Comparison of ENCODE assay signal across 26 mouse cellular contexts in genomic region chr3:137217926-137218325, GRCm38 (mm10).
A peak's percentile ranks its signal among the peaks of the same experiment; 100 is the strongest.
DNase-seq lines count a peak whose midpoint lies in the region; ATAC-seq and TF ChIP-seq lines count a peak whose summit lies in the region.
"Had no signal": no experiment of that assay in that cellular context is flagged by ENCODE, and none has a peak within 500 bp of the region (broad histone marks: within the 10 kb centered on the region; RNA-seq: fewer than 3 reads in every experiment).

No protein-coding gene starts in this region.

- no peak overlapping the region for H3K4me3 ChIP-seq in heart, embryonic 13.5 days
- no peak overlapping the region for H3K4me3 ChIP-seq in heart, embryonic 11.5 days (ENCODE audit: low read depth, low read length)
- no peak overlapping the region for H3K4me3 ChIP-seq in intestine, embryonic 16.5 days (ENCODE audit: low read length)
- H3K4me3 ChIP-seq: embryonic facial prominence, embryonic 13.5 days; embryonic facial prominence, embryonic 15.5 days; erythroblast, embryonic 14.5 days; forebrain, embryonic 13.5 days; forebrain, embryonic 15.5 days had no signal

- H3K27me3 ChIP-seq in heart, embryonic 13.5 days (replicated peaks), result no peaks in the 10 kb centered on the region
- H3K27me3 ChIP-seq in heart, embryonic 11.5 days (ENCODE audit: control insufficient read depth, insufficient read depth, low read length), result no peaks in the 10 kb centered on the region
- H3K27me3 ChIP-seq in intestine, embryonic 16.5 days (replicated peaks; ENCODE audit: control insufficient read depth, insufficient read depth, low read length), result no peaks in the 10 kb centered on the region
- H3K27me3 ChIP-seq: CH12.LX; embryonic facial prominence, embryonic 13.5 days; embryonic facial prominence, embryonic 15.5 days; forebrain, embryonic 13.5 days; forebrain, embryonic 15.5 days; Patski had no signal

- H3K9me3 ChIP-seq in heart, embryonic 13.5 days, result no peaks in the 10 kb centered on the region
- H3K9me3 ChIP-seq in heart, embryonic 11.5 days (replicated peaks; ENCODE audit: control insufficient read depth, low read length), result no peaks in the 10 kb centered on the region
- no peaks in the 10 kb centered on the region for H3K9me3 ChIP-seq in intestine, embryonic 16.5 days (ENCODE audit: control insufficient read depth, low read length)
- H3K9me3 ChIP-seq: embryonic facial prominence, embryonic 13.5 days; embryonic facial prominence, embryonic 15.5 days; forebrain, embryonic 13.5 days; forebrain, embryonic 15.5 days; G1E had no signal

- 88% methylated on average over 5 of the region's 5 CpGs for WGBS in heart, embryonic 13.5 days
- WGBS in heart, embryonic 11.5 days (ENCODE audit: insufficient replicate concordance), result 77% methylated on average over 5 of the region's 5 CpGs
- 96% methylated on average over 5 of the region's 5 CpGs for WGBS in intestine, embryonic 16.5 days

- peak; percentile 56 to 68 for DNase-seq in cerebellum, postnatal 14 days
- DNase-seq in 416B (ENCODE audit: low read depth), result peak; percentile 18
- DNase-seq in brain, embryonic 14.5 days (ENCODE audit: low read depth), result peak; percentile 7
- DNase-seq in right cerebral cortex, postnatal 4 days, result no peak
- DNase-seq: adrenal gland, adult 8-10 months; adrenal gland, postnatal 14 days; adrenal gland, postnatal 36 days; B cell, adult 2 months; cerebellum, adult 11-12 months; cerebellum, adult 2 months; cerebellum, adult 9-10 months; forebrain, postnatal 0 days had no signal

- peaks cover 9% of the 10 kb centered on the region for H3K4me1 ChIP-seq in heart, embryonic 13.5 days
- H3K4me1 ChIP-seq in heart, embryonic 11.5 days (ENCODE audit: control insufficient read depth, insufficient read depth, low read length), result no peaks in the 10 kb centered on the region; the same call in 1 of the 2 replicates
- no peaks in the 10 kb centered on the region for H3K4me1 ChIP-seq in intestine, embryonic 16.5 days (ENCODE audit: control insufficient read depth, insufficient read depth, low read length)
- H3K4me1 ChIP-seq: embryonic facial prominence, embryonic 15.5 days; forebrain, embryonic 13.5 days; forebrain, embryonic 15.5 days had no signal

- 0 out of 2 replicates have a peak overlapping the region, but pooled peaks have one; percentile 17 for H3K27ac ChIP-seq in heart, embryonic 13.5 days (replicated peaks)
- H3K27ac ChIP-seq in heart, embryonic 11.5 days (ENCODE audit: low read depth, low read length), result no peak overlapping the region
- no peak overlapping the region for H3K27ac ChIP-seq in intestine, embryonic 16.5 days (ENCODE audit: low read length)
- H3K27ac ChIP-seq: embryonic facial prominence, embryonic 13.5 days; embryonic facial prominence, embryonic 15.5 days; forebrain, embryonic 13.5 days; forebrain, embryonic 15.5 days had no signal

- no peaks in the 10 kb centered on the region for H3K36me3 ChIP-seq in heart, embryonic 13.5 days
- H3K36me3 ChIP-seq in heart, embryonic 11.5 days (ENCODE audit: control insufficient read depth, insufficient read depth, low read length), result no peaks in the 10 kb centered on the region
- no peaks in the 10 kb centered on the region for H3K36me3 ChIP-seq in intestine, embryonic 16.5 days (ENCODE audit: control insufficient read depth, insufficient read depth, low read length)
- H3K36me3 ChIP-seq: embryonic facial prominence, embryonic 13.5 days; embryonic facial prominence, embryonic 15.5 days; forebrain, embryonic 15.5 days; G1E had no signal

- TF ChIP-seq POLR2A in brain, embryonic 14.5 days (IDR thresholded peaks at IDR 0.05; ENCODE audit: borderline replicate concordance, extremely low read depth, insufficient read depth, insufficient read length, poor library complexity, severe bottlenecking), result no peak

- H3K9ac ChIP-seq in heart, embryonic 13.5 days, result no peak overlapping the region
- H3K9ac ChIP-seq in heart, embryonic 11.5 days (ENCODE audit: low read depth, low read length), result no peak overlapping the region
- no peak overlapping the region for H3K9ac ChIP-seq in intestine, embryonic 16.5 days (ENCODE audit: low read depth, low read length)
- H3K9ac ChIP-seq: embryonic facial prominence, embryonic 13.5 days; embryonic facial prominence, embryonic 15.5 days; forebrain, embryonic 13.5 days; forebrain, embryonic 15.5 days; forebrain, postnatal 0 days had no signal

- ATAC-seq in cerebellum, adult (ENCODE audit: insufficient number of reproducible peaks, low FRiP score, low TSS enrichment), result no peak
- ATAC-seq in heart, embryonic 13.5 days (ENCODE audit: extremely low read depth, insufficient number of reproducible peaks, low FRiP score, low TSS enrichment), result no peak
- ATAC-seq in heart, embryonic 11.5 days (replicated peaks; ENCODE audit: insufficient number of reproducible peaks, low FRiP score, low TSS enrichment), result no peak
- ATAC-seq in intestine, embryonic 16.5 days, result no peak
- ATAC-seq: activated CD4-positive, CD25-positive, alpha-beta regulatory T cell, adult 4 months; CD4-positive, CD25-positive, alpha-beta regulatory T cell, adult 4 months; forebrain, embryonic 13.5 days; forebrain, embryonic 15.5 days; forebrain, postnatal 0 days; Patski had no signal

- TF ChIP-seq CTCF in brain, embryonic 14.5 days (IDR thresholded peaks at IDR 0.05; ENCODE audit: borderline replicate concordance, extremely low read depth, insufficient read depth, insufficient read length), result no peak

- no peak overlapping the region for H3K4me2 ChIP-seq in heart, embryonic 13.5 days
- H3K4me2 ChIP-seq in heart, embryonic 11.5 days, result no peak overlapping the region
- no peak overlapping the region for H3K4me2 ChIP-seq in intestine, embryonic 16.5 days (ENCODE audit: low read depth, low read length)
- H3K4me2 ChIP-seq: embryonic facial prominence, embryonic 13.5 days; embryonic facial prominence, embryonic 15.5 days; forebrain, embryonic 13.5 days; forebrain, embryonic 15.5 days had no signal
